Mouse (Mus musculus): Measurements from ENCODE around the gene Atf3. TPM values are rescaled to one million over a fixed set of nuclear protein-coding genes. Genes with fewer than 3 reads are reported as not detected.

The Atf3 gene
- 4.6 and 9.8 TPM in 2 replicates for polyA plus RNA-seq (2012; rRNA removed)

GRCm38 (mm10) chr1:191217939-191218338 is at the start of gene Atf3:
Atf3 (minus strand) TSS chr1:191218039.
- no peak for DNase-seq (ENCODE audit: low spot score)

- no peak for DNase-seq (ENCODE audit: low spot score)
Measured at GRCm38 (mm10) chr1:191267162-191267561, 49.3 kb upstream of the Atf3 start.

GRCm38 (mm10) chr1:191263471-191263870 is 45.6 kb upstream of the Atf3 start:
- no peak for DNase-seq (ENCODE audit: low spot score)

- no peak for DNase-seq (ENCODE audit: low spot score)
Measured at GRCm38 (mm10) chr1:191261861-191262260, 44.0 kb upstream of the Atf3 start.

GRCm38 (mm10) chr1:191259661-191260060 is 41.8 kb upstream of the Atf3 start:
- DNase-seq (ENCODE audit: low spot score): no peak

- no peak for DNase-seq (ENCODE audit: low spot score)
Measured at GRCm38 (mm10) chr1:191259121-191259520, 41.3 kb upstream of the Atf3 start.

GRCm38 (mm10) chr1:191258521-191258920 is 40.7 kb upstream of the Atf3 start:
- no peak for DNase-seq (ENCODE audit: low spot score)

- no peak for DNase-seq (ENCODE audit: low spot score)
Measured at GRCm38 (mm10) chr1:191257981-191258380, 40.1 kb upstream of the Atf3 start.

GRCm38 (mm10) chr1:191257351-191257771 is 39.5 kb upstream of the Atf3 start:
- DNase-seq (ENCODE audit: low spot score): no peak

- no peak for DNase-seq (ENCODE audit: low spot score)
Measured at GRCm38 (mm10) chr1:191256566-191257350, 38.9 kb upstream of the Atf3 start.

- no peak for DNase-seq (ENCODE audit: low spot score)
Measured at GRCm38 (mm10) chr1:191256134-191256533, 38.3 kb upstream of the Atf3 start.

- DNase-seq (ENCODE audit: low spot score): no peak
Measured at GRCm38 (mm10) chr1:191254448-191254847, 36.6 kb upstream of the Atf3 start.

GRCm38 (mm10) chr1:191253636-191254035 is 35.8 kb upstream of the Atf3 start:
- DNase-seq (ENCODE audit: low spot score): no peak

GRCm38 (mm10) chr1:191249975-191250374 is 32.1 kb upstream of the Atf3 start:
- no peak for DNase-seq (ENCODE audit: low spot score)

GRCm38 (mm10) chr1:191248423-191248822 is 30.6 kb upstream of the Atf3 start:
- DNase-seq (ENCODE audit: low spot score): no peak

- DNase-seq (ENCODE audit: low spot score): no peak
Measured at GRCm38 (mm10) chr1:191247561-191247960, 29.7 kb upstream of the Atf3 start.

GRCm38 (mm10) chr1:191243855-191244254 is 26.0 kb upstream of the Atf3 start:
- no peak for DNase-seq (ENCODE audit: low spot score)

GRCm38 (mm10) chr1:191242065-191242698 is 24.3 kb upstream of the Atf3 start:
- DNase-seq (ENCODE audit: low spot score): no peak

- no peak for DNase-seq (ENCODE audit: low spot score)
Measured at GRCm38 (mm10) chr1:191241574-191241973, 23.7 kb upstream of the Atf3 start.

GRCm38 (mm10) chr1:191239602-191240001 is 21.8 kb upstream of the Atf3 start:
- no peak for DNase-seq (ENCODE audit: low spot score)

GRCm38 (mm10) chr1:191235788-191236542 is 18.1 kb upstream of the Atf3 start:
- no peak for DNase-seq (ENCODE audit: low spot score)

- no peak for DNase-seq (ENCODE audit: low spot score)
Measured at GRCm38 (mm10) chr1:191234837-191235236, 17.0 kb upstream of the Atf3 start.
